Mouse (Mus musculus) CH12.LX (cell line): ENCODE measurements around the gene B4galt1. TPM values are rescaled to one million over a fixed set of nuclear protein-coding genes. Genes with fewer than 3 reads are reported as not detected.

Source experiments
- DNase-seq: peaks from one replicate; pipeline ENCODE4 v3.0.0-alpha.2; 2013; ENCODE audit errors: extremely low read depth
- H3K27ac ChIP-seq: 2 replicates; pipeline ENCODE4 v1.5.1; 2012; ENCODE audit warnings: low read depth, mild to moderate bottlenecking, control low read depth, moderate library complexity; ENCODE audit not compliant: insufficient read depth
- H3K27me3 ChIP-seq: replicated peaks from 2 replicates; pipeline ENCODE3; 2012; ENCODE audit warnings: inconsistent platforms
- H3K36me3 ChIP-seq, 2 experiments: replicated peaks in 1 of 2; 2 replicates each; pipeline versions ENCODE3 to v1.6.1; 2012; ENCODE audit warnings: inconsistent platforms in 1 of 2, low read length in 1 of 2, mild to moderate bottlenecking in 1 of 2, mixed read lengths in 1 of 2, moderate library complexity in 1 of 2; ENCODE audit not compliant: control insufficient read depth in 1 of 2, insufficient read depth in 1 of 2
- H3K4me1 ChIP-seq, 2 experiments: 2 replicates each; pipeline ENCODE4 v1.6.1; 2012; ENCODE audit warnings: inconsistent platforms in 1 of 2, moderate library complexity in 1 of 2; ENCODE audit not compliant: insufficient read depth in 2 of 2, control insufficient read depth in 1 of 2
- H3K4me2 ChIP-seq: 2 replicates; pipeline ENCODE4 v1.6.1; 2012; ENCODE audit warnings: low read depth, mild to moderate bottlenecking, control low read depth; ENCODE audit not compliant: poor library complexity, insufficient read depth, severe bottlenecking
- H3K4me3 ChIP-seq, 3 experiments: fragments of 150-350 bp in 1 of 3; sonication (generic) in 1 of 3; replicated peaks in 1 of 3; 2 replicates each; pipeline versions ENCODE3 to v1.5.1; 2011 to 2012; ENCODE audit warnings: low read depth in 2 of 3, low read length in 2 of 3, mild to moderate bottlenecking in 2 of 3, moderate library complexity in 2 of 3, control low read depth in 1 of 3, improper control_type of control experiment in 1 of 3, inconsistent platforms in 1 of 3, mixed read lengths in 1 of 3; ENCODE audit not compliant: poor library complexity in 1 of 3
- H3K79me2 ChIP-seq: replicated peaks from 2 replicates; pipeline ENCODE4 v1.6.1; 2012; ENCODE audit warnings: mild to moderate bottlenecking, moderate library complexity; ENCODE audit not compliant: control insufficient read depth, poor library complexity, insufficient read depth, severe bottlenecking; ENCODE audit errors: extremely low read depth
- H3K9ac ChIP-seq: 2 replicates; pipeline ENCODE4 v1.6.1; 2012; ENCODE audit warnings: low read depth, mild to moderate bottlenecking, control low read depth, moderate library complexity; ENCODE audit not compliant: insufficient read depth
- H3K9me3 ChIP-seq: replicated peaks from 2 replicates; pipeline ENCODE3; 2012; ENCODE audit warnings: low read length, inconsistent platforms, mixed read lengths
- BHLHE40 ChIP-seq: IDR thresholded peaks from 2 replicates; pipeline ENCODE4 v1.6.1; 2011; ENCODE audit warnings: mild to moderate bottlenecking, low read depth, low read length, improper control_type of control experiment
- CHD1 ChIP-seq: IDR thresholded peaks from 2 replicates; pipeline ENCODE4 v1.6.1; 2012; ENCODE audit warnings: low read depth, low read length, improper control_type of control experiment, inconsistent platforms
- CHD2 ChIP-seq: IDR thresholded peaks from 2 replicates; pipeline ENCODE4 v1.6.1; 2011; ENCODE audit warnings: low read length, improper control_type of control experiment
- CTCF ChIP-seq, 2 experiments: IDR thresholded peaks in 1 of 2; conservative IDR thresholded peaks in 1 of 2; 2 replicates each; pipeline ENCODE4 v1.5.1; 2011 to 2012; ENCODE audit warnings: low read depth in 2 of 2, low read length in 2 of 2, improper control_type of control experiment in 1 of 2, inconsistent platforms in 1 of 2, mild to moderate bottlenecking in 1 of 2, moderate library complexity in 1 of 2
- E2F4 ChIP-seq: IDR thresholded peaks from 2 replicates; pipeline ENCODE4 v1.6.1; 2011; ENCODE audit warnings: low read depth, low read length, improper control_type of control experiment; ENCODE audit not compliant: insufficient replicate concordance
- ELF1 ChIP-seq: IDR thresholded peaks from 2 replicates; pipeline ENCODE4 v1.6.1; 2014; ENCODE audit warnings: low read depth, mild to moderate bottlenecking, inconsistent platforms, low read length, improper control_type of control experiment
- EP300 ChIP-seq: IDR thresholded peaks from 2 replicates; pipeline ENCODE4 v1.6.1; 2011; ENCODE audit warnings: low read length, improper control_type of control experiment
- ETS1 ChIP-seq: conservative IDR thresholded peaks from 2 replicates; pipeline ENCODE4 v1.6.1; 2012; ENCODE audit warnings: low read depth, mild to moderate bottlenecking, inconsistent platforms, low read length, improper control_type of control experiment, moderate library complexity
- HCFC1 ChIP-seq: IDR thresholded peaks from 2 replicates; pipeline ENCODE4 v1.6.1; 2012; ENCODE audit warnings: low read depth, mild to moderate bottlenecking, inconsistent platforms, low read length, improper control_type of control experiment
- JUN ChIP-seq: IDR thresholded peaks from 2 replicates; pipeline ENCODE4 v1.6.1; 2011; ENCODE audit warnings: low read depth, mild to moderate bottlenecking, low read length, improper control_type of control experiment, moderate library complexity; ENCODE audit not compliant: insufficient read depth
- JUND ChIP-seq: conservative IDR thresholded peaks from 2 replicates; pipeline ENCODE4 v1.6.1; 2011; ENCODE audit warnings: low read depth, low read length, improper control_type of control experiment
- MAFK ChIP-seq: IDR thresholded peaks from 2 replicates; pipeline ENCODE4 v1.6.1; 2011; ENCODE audit warnings: low read length, improper control_type of control experiment; ENCODE audit not compliant: insufficient replicate concordance
- MAZ ChIP-seq: IDR thresholded peaks from 2 replicates; pipeline ENCODE4 v1.6.1; 2012; ENCODE audit warnings: low read depth, mild to moderate bottlenecking, inconsistent platforms, low read length, improper control_type of control experiment, moderate library complexity
- MEF2A ChIP-seq: IDR thresholded peaks from 2 replicates; pipeline ENCODE4 v1.6.1; 2014; ENCODE audit warnings: low read depth, mild to moderate bottlenecking, inconsistent platforms, low read length, improper control_type of control experiment, borderline replicate concordance
- MYC ChIP-seq: IDR thresholded peaks from 2 replicates; pipeline ENCODE4 v1.6.1; 2011; ENCODE audit warnings: low read depth, mild to moderate bottlenecking, improper control_type of control experiment, low read length
- NELFE ChIP-seq: IDR thresholded peaks from 2 replicates; pipeline ENCODE4 v1.6.1; 2011; ENCODE audit warnings: low read depth, low read length, improper control_type of control experiment
- NRF1 ChIP-seq: IDR thresholded peaks from 2 replicates; pipeline ENCODE4 v1.6.1; 2014; ENCODE audit warnings: low read depth, mild to moderate bottlenecking, inconsistent platforms, low read length, improper control_type of control experiment, moderate library complexity
- POLR2A ChIP-seq: IDR thresholded peaks from 2 replicates; pipeline ENCODE4 v1.6.1; 2011; ENCODE audit warnings: low read depth, mild to moderate bottlenecking, improper control_type of control experiment, low read length
- RAD21 ChIP-seq: IDR thresholded peaks from 2 replicates; pipeline ENCODE4 v1.6.1; 2011; ENCODE audit warnings: low read depth, mild to moderate bottlenecking, low read length, improper control_type of control experiment, moderate library complexity
- SIN3A ChIP-seq: IDR thresholded peaks from 2 replicates; pipeline ENCODE4 v1.6.1; 2012; ENCODE audit warnings: low read length, improper control_type of control experiment, inconsistent platforms
- SMC3 ChIP-seq: IDR thresholded peaks from 2 replicates; pipeline ENCODE4 v1.6.1; 2011; ENCODE audit warnings: low read depth, low read length, improper control_type of control experiment
- TBP ChIP-seq: conservative IDR thresholded peaks from 2 replicates; pipeline ENCODE4 v1.6.1; 2011; ENCODE audit warnings: low read depth, low read length, improper control_type of control experiment
- UBTF ChIP-seq: IDR thresholded peaks from 2 replicates; pipeline ENCODE4 v1.6.1; 2012; ENCODE audit warnings: low read depth, mild to moderate bottlenecking, inconsistent platforms, low read length, improper control_type of control experiment, moderate library complexity
- USF1 ChIP-seq: IDR thresholded peaks from 2 replicates; pipeline ENCODE4 v1.6.1; 2014; ENCODE audit warnings: low read depth, mild to moderate bottlenecking, inconsistent platforms, low read length, improper control_type of control experiment
- USF2 ChIP-seq: conservative IDR thresholded peaks from 2 replicates; pipeline ENCODE4 v1.6.1; 2011; ENCODE audit warnings: low read depth, low read length, improper control_type of control experiment
- ZC3H11A ChIP-seq: IDR thresholded peaks from 2 replicates; pipeline ENCODE4 v1.6.1; 2012; ENCODE audit warnings: low read depth, mild to moderate bottlenecking, inconsistent platforms, low read length, improper control_type of control experiment
- ZKSCAN1 ChIP-seq: IDR thresholded peaks from 2 replicates; pipeline ENCODE4 v1.6.1; 2012; ENCODE audit warnings: low read depth, inconsistent platforms, low read length, improper control_type of control experiment, borderline replicate concordance
- ZNF384 ChIP-seq: IDR thresholded peaks from 2 replicates; pipeline ENCODE4 v1.6.1; 2012; ENCODE audit warnings: low read depth, low read length, improper control_type of control experiment, inconsistent platforms
- dilution Hi-C: fragments of 300-500 bp; cut with MboI; formaldehyde crosslinking; loops from 2 replicates; pipeline ENCODE4 v1.14.3; 2020; ENCODE audit warnings: low sequenced_read_pairs; ENCODE audit not compliant: extremely low pct_unique_long_range_greater_than_20kb, extremely low pct_ligation_motif_present
- in situ Hi-C: fragments of 300-500 bp; cut with MboI; formaldehyde crosslinking; loops from 3 replicates; pipeline ENCODE4 v1.14.3; 2019; ENCODE audit warnings: low sequenced_read_pairs, low pct_ligation_motif_present, low pct_unique_long_range_greater_than_20kb, mixed read lengths
- polyA plus RNA-seq: library from polyadenylated mRNA; unstranded; fragments of >175 nt; gene quantifications from 2 replicates; pipeline ENCODE4 v1.2.1, GENCODE M21; 2012; ENCODE audit warnings: low read depth; ENCODE audit not compliant: insufficient read length
- total RNA-seq, 2 experiments: library from RNA; depleted of rRNA; stranded (reverse); fragments of 300-350 nt in 1 of 2; fragments of >200 nt in 1 of 2; gene quantifications; 2 replicates each; pipeline ENCODE4 v1.2.3; 2012 to 2014

The B4galt1 gene
- total and polyA plus RNA-seq, 3 experiments, result 46.6 to 80.2 (median 66.6) TPM

DNA sequence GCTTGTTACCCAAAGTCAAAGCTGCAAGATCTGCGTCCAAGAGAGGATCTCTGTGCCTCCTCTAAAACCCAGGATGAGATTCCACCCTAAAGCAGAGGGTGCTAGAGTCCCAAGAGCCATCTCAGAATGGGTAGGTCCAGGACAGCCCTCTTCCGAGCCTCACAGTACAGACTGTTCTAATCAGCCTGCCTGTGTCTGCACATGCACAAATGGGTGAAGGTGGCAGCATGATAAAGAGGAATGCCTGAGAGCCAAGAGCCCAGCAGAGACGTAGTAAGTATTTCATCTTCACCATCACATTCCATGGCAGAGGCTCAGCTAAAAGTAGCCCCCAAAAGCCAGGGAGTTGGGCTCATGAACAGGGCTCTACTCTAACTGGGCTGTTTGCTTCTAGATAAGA lies 4.3 kb downstream of the B4galt1 start:
- peaks cover 4 to 44% of the 10 kb centered on the region in 2 experiments for H3K36me3 ChIP-seq
- H3K27me3 ChIP-seq, result no peaks in the 10 kb centered on the region
- dilution Hi-C loops, result no loop called here
- H3K9ac ChIP-seq, result no peak overlapping the region
- TF ChIP-seq RAD21, result no peak
- no peak for TF ChIP-seq SIN3A
- no peak for TF ChIP-seq BHLHE40
- TF ChIP-seq CHD2, result no peak
- no peak for TF ChIP-seq ZNF384
- TF ChIP-seq MAFK, result no peak
- no peak for TF ChIP-seq JUN
- TF ChIP-seq EP300, result no peak
- TF ChIP-seq CHD1, result no peak
- no peak for TF ChIP-seq ZC3H11A
- no peak for TF ChIP-seq TBP
- TF ChIP-seq ELF1, result no peak
- no peak for TF ChIP-seq MEF2A
- no peak for TF ChIP-seq USF1
- no peak for TF ChIP-seq USF2
- TF ChIP-seq ETS1, result no peak
- no peak for TF ChIP-seq ZKSCAN1
- TF ChIP-seq HCFC1, result no peak
- TF ChIP-seq, all 38 proteins: peak for 0
- Histone ChIP-seq H3K9me3 (no peaks in the 10 kb centered on the region), H3K4me1 (peaks cover 20 to 61% of the 10 kb centered on the region in 2 experiments), H3K4me3 (peak overlapping the region; percentile 11 to 99 (median 92)), H3K4me2 (peak overlapping the region; percentile 27; the same call in 1 of the 2 replicates), H3K79me2 (peaks cover 78% of the 10 kb centered on the region), H3K27ac (no peak overlapping the region)
- in situ Hi-C loops, result no loop called here
- DNase-seq, result no peak

DNA sequence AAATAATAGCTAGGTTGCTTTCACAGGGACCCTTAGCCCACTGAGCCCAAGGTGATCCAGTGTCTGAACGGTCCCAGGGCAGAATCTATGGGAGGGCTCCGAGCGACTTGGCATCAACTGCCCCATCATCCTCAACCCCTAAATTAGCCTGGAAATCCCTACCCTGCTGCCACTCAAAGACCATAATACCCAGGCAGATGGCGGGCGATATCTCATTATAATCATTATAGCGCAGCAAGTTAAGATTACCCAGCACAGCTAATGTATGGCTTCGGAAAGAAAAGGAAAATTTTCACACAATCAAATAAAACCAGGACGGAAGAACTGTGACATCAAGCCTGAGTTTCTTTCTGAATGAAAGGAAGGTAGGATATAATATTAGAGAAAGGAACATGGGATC lies 5.6 kb downstream of the B4galt1 start:
- dilution Hi-C loops, result no loop called here
- H3K4me1 ChIP-seq, result peaks cover 24 to 70% of the 10 kb centered on the region in 2 experiments
- H3K27ac ChIP-seq, result no peak overlapping the region
- peaks cover 82% of the 10 kb centered on the region for H3K79me2 ChIP-seq
- no peak overlapping the region for H3K4me2 ChIP-seq
- in situ Hi-C loops, result no loop called here
- no peak overlapping the region for H3K9ac ChIP-seq
- no peaks in the 10 kb centered on the region for H3K9me3 ChIP-seq
- H3K27me3 ChIP-seq, result no peaks in the 10 kb centered on the region
- DNase-seq, result no peak
- no peak for TF ChIP-seq MYC
- TF ChIP-seq POLR2A, result no peak
- no peak for TF ChIP-seq MAFK
- no peak for TF ChIP-seq NRF1
- no peak for TF ChIP-seq ZNF384
- no peak for TF ChIP-seq TBP
- no peak for TF ChIP-seq MEF2A
- no peak for TF ChIP-seq E2F4
- TF ChIP-seq USF1, result no peak
- no peak for TF ChIP-seq SMC3
- no peak for TF ChIP-seq CHD2
- no peak for TF ChIP-seq UBTF
- no peak for TF ChIP-seq JUND
- TF ChIP-seq CTCF (conservative IDR thresholded peaks at IDR 0.05 in 1 of 2, IDR thresholded peaks at IDR 0.05 in 1 of 2; ENCODE audit: low read depth in 2 of 2, low read length in 2 of 2), result no peak
- TF ChIP-seq MAZ, result no peak
- TF ChIP-seq NELFE, result no peak
- TF ChIP-seq SIN3A, result no peak
- no peak for TF ChIP-seq EP300
- H3K4me3 ChIP-seq, result peak overlapping the region in 1 of 3 experiments; percentile 21
- H3K36me3 ChIP-seq, result peaks cover 4 to 52% of the 10 kb centered on the region in 2 experiments
